Mouse (Mus musculus) right cerebral cortex, adult 18-20 months (tissue): ENCODE measurements around the gene Gm10837.
A peak's percentile ranks its signal among the peaks of the same experiment; 100 is the strongest.

ENCODE experiments used
- DNase-seq: peaks from one replicate; pipeline ENCODE4 v3.0.0; 2022; ENCODE audit warnings: mixed read lengths

Gm10837 gene

GRCm38 (mm10) chr14:122464763-122465741 lies 25.3 kb upstream of the Gm10837 start, which contains the start of gene Zic5:
Gene Zic5, minus strand, starts transcription at chr14:122465677.
- DNase-seq: peak; percentile 23

GRCm38 (mm10) chr14:122465931-122466490 lies 24.4 kb upstream of the Gm10837 start:
- no peak for DNase-seq

GRCm38 (mm10) chr14:122466756-122467362 lies 23.5 kb upstream of the Gm10837 start:
- DNase-seq: no peak

GRCm38 (mm10) chr14:122467926-122468841 lies 22.2 kb upstream of the Gm10837 start:
- DNase-seq: no peak

- DNase-seq: no peak
Measured at GRCm38 (mm10) chr14:122468971-122469755, 21.2 kb upstream of the Gm10837 start.

- DNase-seq: no peak
Measured at GRCm38 (mm10) chr14:122471449-122472085, 18.8 kb upstream of the Gm10837 start.

GRCm38 (mm10) chr14:122472161-122472560 lies 18.2 kb upstream of the Gm10837 start:
- DNase-seq: no peak

GRCm38 (mm10) chr14:122472647-122473046 lies 17.7 kb upstream of the Gm10837 start:
- no peak for DNase-seq

- no peak for DNase-seq
Measured at GRCm38 (mm10) chr14:122473211-122473751, 17.1 kb upstream of the Gm10837 start.

GRCm38 (mm10) chr14:122474041-122474890 lies 16.1 kb upstream of the Gm10837 start:
- DNase-seq: no peak

GRCm38 (mm10) chr14:122474891-122475556 lies 15.4 kb upstream of the Gm10837 start, which contains the start of gene Zic2:
Gene Zic2, plus strand, starts transcription at chr14:122475435.
- DNase-seq: peak; percentile 49

GRCm38 (mm10) chr14:122475557-122476040 lies 14.8 kb upstream of the Gm10837 start:
- DNase-seq: no peak

GRCm38 (mm10) chr14:122476041-122476821 lies 14.2 kb upstream of the Gm10837 start:
- no peak for DNase-seq

- no peak for DNase-seq
Measured at GRCm38 (mm10) chr14:122476822-122477215, 13.6 kb upstream of the Gm10837 start.

GRCm38 (mm10) chr14:122477261-122477671 lies 13.1 kb upstream of the Gm10837 start:
- DNase-seq: no peak

GRCm38 (mm10) chr14:122477971-122478573 lies 12.3 kb upstream of the Gm10837 start:
- no peak for DNase-seq

GRCm38 (mm10) chr14:122478574-122479011 lies 11.8 kb upstream of the Gm10837 start:
- no peak for DNase-seq
